In genomic region chr9:119394808-119395207, GRCm38 (mm10) we compare ENCODE assay signal across 33 mouse cellular contexts. TPM values are rescaled to one million over a fixed set of nuclear protein-coding genes. Genes with fewer than 3 reads are reported as not detected.
DNase-seq lines count a peak whose midpoint lies in the region; ATAC-seq and TF ChIP-seq lines count a peak whose summit lies in the region.
"Had no signal": no experiment of that assay in that cellular context is flagged by ENCODE, and none has a peak within 500 bp of the region (broad histone marks: within the 10 kb centered on the region; RNA-seq: fewer than 3 reads in every experiment).

No protein-coding gene starts in this region.

- 0 out of 2 replicates have a peak, but pooled peaks have one; percentile 9 for TF ChIP-seq CTCF in heart, adult 2 months (IDR thresholded peaks at IDR 0.05)
- TF ChIP-seq CTCF in MEL (IDR thresholded peaks at IDR 0.05 in 2 of 3, conservative IDR thresholded peaks at IDR 0.05 in 1 of 3; ENCODE audit: control insufficient read depth in 1 of 3, insufficient read depth in 1 of 3, low read depth in 2 of 3, low read length in 3 of 3, poor library complexity in 1 of 3, severe bottlenecking in 1 of 3): no peak; a peak in 1 of 6 replicates
- TF ChIP-seq CTCF in left cerebral cortex, adult 2 months (IDR thresholded peaks at IDR 0.05): no peak

- DNase-seq in heart, adult 2 months: no peak
- DNase-seq in heart, postnatal 25 days (ENCODE audit: low spot score): no peak
- DNase-seq in MEL (ENCODE audit: low read depth, low spot score): peak; percentile 24
- DNase-seq in gonadal fat pad, adult 2 months (ENCODE audit: low read depth): peak; percentile 70
- no peak for DNase-seq in left cerebral cortex, adult 2 months (ENCODE audit: extremely low spot score in 1 of 2, low spot score in 2 of 2)
- no peak for DNase-seq in right cerebral cortex, postnatal 4 days
- DNase-seq: adrenal gland, adult 8-10 months; adrenal gland, postnatal 25 days; cerebellum, adult 8-10 months; cerebellum, postnatal 10 days; cerebellum, postnatal 36 days; embryo, embryonic 11 days; forebrain, postnatal 0 days; gastrocnemius, adult 2 months; gastrocnemius, postnatal 14 days; heart, postnatal 36 days had no signal

- H3K4me3 ChIP-seq in heart, adult 2 months: no peak overlapping the region
- H3K4me3 ChIP-seq in MEL (ENCODE audit: control insufficient read depth in 1 of 2, insufficient read depth in 1 of 2, low read depth in 2 of 2, low read length in 2 of 2): no peak overlapping the region
- H3K4me3 ChIP-seq in left cerebral cortex, adult 2 months: no peak overlapping the region
- H3K4me3 ChIP-seq: embryonic facial prominence, embryonic 10.5 days; embryonic facial prominence, embryonic 13.5 days; erythroblast, embryonic 14.5 days; forebrain, embryonic 10.5 days; gastrocnemius, adult 2 months; hindbrain, embryonic 10.5 days; hindbrain, embryonic 13.5 days; intestine, embryonic 15.5 days had no signal

- H3K36me3 ChIP-seq in heart, adult 2 months (ENCODE audit: control insufficient read depth, insufficient read depth, low read length): no peaks in the 10 kb centered on the region
- H3K36me3 ChIP-seq in MEL (ENCODE audit: control insufficient read depth in 1 of 2, insufficient read depth in 2 of 2, low read length in 2 of 2): no peaks in the 10 kb centered on the region
- H3K36me3 ChIP-seq: hindbrain, embryonic 13.5 days; intestine, embryonic 15.5 days had no signal

- no peak for TF ChIP-seq RAD21 in MEL (IDR thresholded peaks at IDR 0.05; ENCODE audit: low read depth, low read length)

- H3K27me3 ChIP-seq in heart, adult 2 months (ENCODE audit: control insufficient read depth, insufficient read depth, low read length): no peaks in the 10 kb centered on the region
- H3K27me3 ChIP-seq in MEL (ENCODE audit: control insufficient read depth in 1 of 2, insufficient read depth in 2 of 2, low read length in 2 of 2): no peaks in the 10 kb centered on the region
- H3K27me3 ChIP-seq: embryonic facial prominence, embryonic 13.5 days; hindbrain, embryonic 13.5 days; intestine, embryonic 15.5 days had no signal

- H3K79me2 ChIP-seq in heart, adult 2 months (replicated peaks; ENCODE audit: control insufficient read depth, insufficient read depth, low read length): no peaks in the 10 kb centered on the region
- H3K79me2 ChIP-seq in MEL (ENCODE audit: control insufficient read depth, insufficient read depth, low read length, poor library complexity): no peaks in the 10 kb centered on the region

- no peak for TF ChIP-seq EP300 in heart, adult 2 months (IDR thresholded peaks at IDR 0.05; ENCODE audit: insufficient read depth, low read depth, low read length)
- TF ChIP-seq EP300 in MEL (IDR thresholded peaks at IDR 0.05; ENCODE audit: low read depth in 1 of 2, low read length in 2 of 2): no peak

- H3K9me3 ChIP-seq in MEL (replicated peaks; ENCODE audit: insufficient read depth, low read length): no peaks in the 10 kb centered on the region
- H3K9me3 ChIP-seq: embryonic facial prominence, embryonic 10.5 days; embryonic facial prominence, embryonic 13.5 days; forebrain, embryonic 10.5 days; hindbrain, embryonic 10.5 days; hindbrain, embryonic 13.5 days; intestine, embryonic 15.5 days had no signal

- no peak overlapping the region for H3K9ac ChIP-seq in heart, adult 2 months (ENCODE audit: low read depth, low read length)
- no peak overlapping the region for H3K9ac ChIP-seq in MEL (ENCODE audit: control insufficient read depth, low read depth, low read length, poor library complexity, severe bottlenecking)
- H3K9ac ChIP-seq: embryonic facial prominence, embryonic 13.5 days; forebrain, postnatal 0 days; hindbrain, embryonic 13.5 days; intestine, embryonic 15.5 days had no signal

- intact Hi-C loops in heart, adult 2 months (cut with DNase I): no loop called here
- intact Hi-C loops in heart, postnatal 25 days (cut with DNase I): loop anchor here (5.0 kb wide), 1 partner anchor 38 kb away; the partner anchor contains the start of gene Xylb
- intact Hi-C loops in left cerebral cortex, adult 2 months (cut with DNase I): no loop called here

- 74% methylated on average over 1 of the region's 1 CpGs for WGBS in heart, adult 2 months

- H3K27ac ChIP-seq in heart, adult 2 months: no peak overlapping the region
- no peak overlapping the region for H3K27ac ChIP-seq in MEL (ENCODE audit: control insufficient read depth, low read depth, low read length)
- H3K27ac ChIP-seq in left cerebral cortex, adult 2 months: no peak overlapping the region
- H3K27ac ChIP-seq: embryonic facial prominence, embryonic 10.5 days; embryonic facial prominence, embryonic 13.5 days; forebrain, embryonic 10.5 days; gastrocnemius, adult 2 months; hindbrain, embryonic 10.5 days; hindbrain, embryonic 13.5 days; intestine, embryonic 15.5 days had no signal

- TF ChIP-seq POLR2A in heart, adult 2 months (IDR thresholded peaks at IDR 0.05; ENCODE audit: insufficient read depth, low read depth, low read length): no peak
- no peak for TF ChIP-seq POLR2A in MEL (IDR thresholded peaks at IDR 0.05; ENCODE audit: control insufficient read depth in 1 of 2, insufficient read depth in 1 of 2, low read depth in 1 of 2, low read length in 2 of 2, poor library complexity in 1 of 2)

- peak; percentile 58 for ATAC-seq in megakaryocyte progenitor cell, adult 5-6 weeks (replicated peaks; ENCODE audit: poor library complexity)
- ATAC-seq: activated CD4-positive, CD25-positive, alpha-beta regulatory T cell, adult 4 months; CD4-positive, CD25-positive, alpha-beta regulatory T cell, adult 4 months; forebrain, embryonic 14.5 days; forebrain, postnatal 0 days; hindbrain, embryonic 16.5 days; intestine, embryonic 15.5 days had no signal

- no peaks in the 10 kb centered on the region for H3K4me1 ChIP-seq in heart, adult 2 months (ENCODE audit: control insufficient read depth, insufficient read depth, low read length)
- H3K4me1 ChIP-seq in MEL (ENCODE audit: control insufficient read depth in 1 of 2, insufficient read depth in 2 of 2, low read length in 2 of 2): no peaks in the 10 kb centered on the region
- H3K4me1 ChIP-seq: embryonic facial prominence, embryonic 13.5 days; forebrain, embryonic 10.5 days; hindbrain, embryonic 13.5 days; intestine, embryonic 15.5 days had no signal

TF ChIP-seq in MEL, 35 proteins besides CTCF, POLR2A, EP300 and RAD21 (continues in another document):
- TF ChIP-seq USF1 (IDR thresholded peaks at IDR 0.05; ENCODE audit: low read depth, low read length) (no peak), NRF1 (IDR thresholded peaks at IDR 0.05; ENCODE audit: insufficient read depth, low read depth, low read length, poor library complexity, severe bottlenecking) (no peak)

RNA-seq across cellular contexts. Expression of gene Acvr2b, which starts 7.1 kb away (rescaled TPM):
- total RNA-seq in heart, adult 2 months (2021): 1 to 10 TPM; 4.6 to 6.8 TPM
- polyA plus RNA-seq in heart, adult 2 months (2012; rRNA removed): 2.2 and 3.1 TPM in 2 replicates
- 1 to 10 TPM; 5.8 to 6.5 TPM for total RNA-seq in heart, postnatal 25 days (2021)
- total RNA-seq in MEL (2012; rRNA removed): 0.81 and 1.7 TPM in 2 replicates
- 1 to 10 TPM in 1 of 2 experiments, not detected in 1; 1.9 TPM for polyA plus RNA-seq in MEL (2012; ENCODE audit: insufficient read depth in 1 of 2, insufficient read length in 2 of 2, low read depth in 1 of 2, low replicate concordance in 2 of 2, missing spikeins in 1 of 2)
- polyA plus RNA-seq in gonadal fat pad, adult 2 months (2012; rRNA removed): 5.3 and 5.8 TPM in 2 replicates
- 1.2 TPM in 2 replicates for total RNA-seq in megakaryocyte progenitor cell, adult 5-6 weeks (2015)
- 0.68 and 1.2 TPM in 2 replicates for total RNA-seq in megakaryocyte progenitor cell, adult 5-6 weeks (2017)
- 10 to 100 TPM; 16.9 to 19.1 TPM for total RNA-seq in left cerebral cortex, adult 2 months (2021)
- polyA plus RNA-seq: activated CD4-positive, CD25-positive, alpha-beta regulatory T cell, adult 4 months had no signal

RNA-seq across cellular contexts. Expression of gene Slc22a14, which starts 29.5 kb away (rescaled TPM):
- not detected for total RNA-seq in heart, adult 2 months (2021)
- 0.35 and 0.78 TPM in 2 replicates for polyA plus RNA-seq in heart, adult 2 months (2012; rRNA removed)
- under 1 TPM in 1 of 2 experiments, not detected in 1; 0.17 TPM for total RNA-seq in heart, postnatal 25 days (2021)
- total RNA-seq in MEL (2012; rRNA removed): not detected in 2 replicates
- polyA plus RNA-seq in MEL (2012; ENCODE audit: insufficient read depth in 1 of 2, insufficient read length in 2 of 2, low read depth in 1 of 2, low replicate concordance in 2 of 2, missing spikeins in 1 of 2): not detected
- 1.9 and 2.2 TPM in 2 replicates for polyA plus RNA-seq in gonadal fat pad, adult 2 months (2012; rRNA removed)
- total RNA-seq in megakaryocyte progenitor cell, adult 5-6 weeks (2015): not detected in 2 replicates
- total RNA-seq in megakaryocyte progenitor cell, adult 5-6 weeks (2017): not detected in 2 replicates
- not detected for total RNA-seq in left cerebral cortex, adult 2 months (2021)
- total RNA-seq: adrenal gland, adult 8-10 months; adrenal gland, postnatal 25 days; forebrain, postnatal 0 days; gastrocnemius, adult 2 months; gastrocnemius, postnatal 14 days; gastrocnemius, postnatal 4 days had no signal
- polyA plus RNA-seq: activated CD4-positive, CD25-positive, alpha-beta regulatory T cell, adult 4 months; C2C12; CD4-positive, CD25-positive, alpha-beta regulatory T cell, adult 4 months; embryonic facial prominence, embryonic 10.5 days; embryonic facial prominence, embryonic 13.5 days; erythroblast, embryonic 14.5 days; forebrain, embryonic 10.5 days; forebrain, embryonic 14.5 days; forebrain, postnatal 0 days; frontal cortex, adult 2 months; heart, embryonic 11.5 days; heart, embryonic 14.5 days; hindbrain, embryonic 13.5 days had no signal

RNA-seq across cellular contexts. Expression of gene Xylb, which starts 37.6 kb away (rescaled TPM):
- under 1 TPM; 0.16 to 0.18 TPM for total RNA-seq in heart, adult 2 months (2021)
- polyA plus RNA-seq in heart, adult 2 months (2012; rRNA removed): 0.67 and 1.2 TPM in 2 replicates
- under 1 TPM; 0.16 to 0.42 TPM for total RNA-seq in heart, postnatal 25 days (2021)
- 3.8 and 4.3 TPM in 2 replicates for total RNA-seq in MEL (2012; rRNA removed)
- polyA plus RNA-seq in MEL (2012; ENCODE audit: insufficient read depth in 1 of 2, insufficient read length in 2 of 2, low read depth in 1 of 2, low replicate concordance in 2 of 2, missing spikeins in 1 of 2): 10 to 100 TPM in 1 of 2 experiments, not detected in 1; 12.9 TPM
- polyA plus RNA-seq in gonadal fat pad, adult 2 months (2012; rRNA removed): 12.8 and 24.9 TPM in 2 replicates
- 3.6 and 3.8 TPM in 2 replicates for total RNA-seq in megakaryocyte progenitor cell, adult 5-6 weeks (2015)
- 2.2 and 5.2 TPM in 2 replicates for total RNA-seq in megakaryocyte progenitor cell, adult 5-6 weeks (2017)
- 1 to 10 TPM; 4.9 to 5.5 TPM for total RNA-seq in left cerebral cortex, adult 2 months (2021)

RNA-seq across cellular contexts. Expression of gene Exog, which starts 49.9 kb away (rescaled TPM):
- 1 to 10 TPM; 2.0 to 3.1 TPM for total RNA-seq in heart, adult 2 months (2021)
- polyA plus RNA-seq in heart, adult 2 months (2012; rRNA removed): 1.7 and 2.8 TPM in 2 replicates
- total RNA-seq in heart, postnatal 25 days (2021): 1 to 10 TPM; 2.4 to 2.5 TPM
- total RNA-seq in MEL (2012; rRNA removed): 10.0 and 12.1 TPM in 2 replicates
- 10 to 100 TPM in 1 of 2 experiments, not detected in 1; 11.7 TPM for polyA plus RNA-seq in MEL (2012; ENCODE audit: insufficient read depth in 1 of 2, insufficient read length in 2 of 2, low read depth in 1 of 2, low replicate concordance in 2 of 2, missing spikeins in 1 of 2)
- 5.4 TPM in 2 replicates for polyA plus RNA-seq in gonadal fat pad, adult 2 months (2012; rRNA removed)
- 8.7 and 10.2 TPM in 2 replicates for total RNA-seq in megakaryocyte progenitor cell, adult 5-6 weeks (2015)
- total RNA-seq in megakaryocyte progenitor cell, adult 5-6 weeks (2017): 5.1 and 5.2 TPM in 2 replicates
- total RNA-seq in left cerebral cortex, adult 2 months (2021): 10 to 100 TPM; 22.3 to 22.9 TPM

RNA-seq across cellular contexts. Expression of gene Myd88, which starts 53.6 kb away (rescaled TPM):
- 10 to 100 TPM; 12.1 to 14.8 TPM for total RNA-seq in heart, adult 2 months (2021)
- 12.2 and 14.6 TPM in 2 replicates for polyA plus RNA-seq in heart, adult 2 months (2012; rRNA removed)
- total RNA-seq in heart, postnatal 25 days (2021): 10 to 100 TPM; 12.2 to 14.3 TPM
- 17.8 and 20.7 TPM in 2 replicates for total RNA-seq in MEL (2012; rRNA removed)
- 10 to 100 TPM in 1 of 2 experiments, not detected in 1; 39.7 TPM for polyA plus RNA-seq in MEL (2012; ENCODE audit: insufficient read depth in 1 of 2, insufficient read length in 2 of 2, low read depth in 1 of 2, low replicate concordance in 2 of 2, missing spikeins in 1 of 2)
- 33.9 and 40.7 TPM in 2 replicates for polyA plus RNA-seq in gonadal fat pad, adult 2 months (2012; rRNA removed)
- total RNA-seq in megakaryocyte progenitor cell, adult 5-6 weeks (2015): 33.4 and 34.6 TPM in 2 replicates
- total RNA-seq in megakaryocyte progenitor cell, adult 5-6 weeks (2017): 21.2 and 23.1 TPM in 2 replicates
- 1 to 10 TPM; 4.6 to 5.5 TPM for total RNA-seq in left cerebral cortex, adult 2 months (2021)

Comparison
In these comparisons a context has a peak if more than half of its experiments do, and no peak if none do; other contexts are left out.
1. DNase-seq: peak in MEL (single experiment) and gonadal fat pad, adult 2 months (single experiment); none in heart, adult 2 months (0 of 2), heart, postnatal 25 days (single experiment), left cerebral cortex, adult 2 months (0 of 2) and right cerebral cortex, postnatal 4 days (single experiment).